Mouse (Mus musculus) spleen, postnatal 0 days (tissue): ENCODE results near the gene Pop5. TPM values are rescaled to one million over a fixed set of nuclear protein-coding genes. Genes with fewer than 3 reads are reported as not detected.

Experiments
- polyA plus RNA-seq: library from polyadenylated mRNA; unstranded; fragments of >200 nt; fragmentation: Nextera tagmentation; extraction: Ambion mirVana; gene quantifications from 2 replicates; pipeline ENCODE4 v1.2.1, GENCODE M21; 2015

The Pop5 gene
- polyA plus RNA-seq, result 83.2 and 92.6 TPM in 2 replicates

DNA sequence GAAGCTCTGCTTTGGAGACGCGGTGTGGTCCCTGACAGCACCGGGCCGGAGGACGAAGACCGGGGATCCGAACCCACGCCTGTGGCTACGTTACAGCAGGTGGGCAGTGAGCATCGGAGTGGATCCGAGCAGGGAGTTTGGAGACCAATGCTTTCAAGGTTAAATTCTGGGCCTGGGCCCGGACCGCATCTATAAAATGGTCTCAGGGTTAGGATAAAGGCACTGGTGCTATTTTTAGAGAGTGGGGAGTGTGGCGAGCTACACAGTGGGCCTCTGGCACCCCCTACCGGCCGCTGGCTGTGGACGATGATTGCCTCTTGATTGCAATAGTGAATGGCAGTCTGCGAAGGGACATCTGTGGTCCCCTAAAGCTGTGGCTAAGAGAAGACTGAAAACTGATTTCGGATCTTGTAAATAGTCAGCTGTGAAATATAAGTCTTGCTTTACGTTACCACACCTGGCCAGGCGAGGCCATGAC, at the start of gene Pop5:
Pop5 (plus strand) TSS at position 51 of the 478 bp plus-strand sequence.

DNA sequence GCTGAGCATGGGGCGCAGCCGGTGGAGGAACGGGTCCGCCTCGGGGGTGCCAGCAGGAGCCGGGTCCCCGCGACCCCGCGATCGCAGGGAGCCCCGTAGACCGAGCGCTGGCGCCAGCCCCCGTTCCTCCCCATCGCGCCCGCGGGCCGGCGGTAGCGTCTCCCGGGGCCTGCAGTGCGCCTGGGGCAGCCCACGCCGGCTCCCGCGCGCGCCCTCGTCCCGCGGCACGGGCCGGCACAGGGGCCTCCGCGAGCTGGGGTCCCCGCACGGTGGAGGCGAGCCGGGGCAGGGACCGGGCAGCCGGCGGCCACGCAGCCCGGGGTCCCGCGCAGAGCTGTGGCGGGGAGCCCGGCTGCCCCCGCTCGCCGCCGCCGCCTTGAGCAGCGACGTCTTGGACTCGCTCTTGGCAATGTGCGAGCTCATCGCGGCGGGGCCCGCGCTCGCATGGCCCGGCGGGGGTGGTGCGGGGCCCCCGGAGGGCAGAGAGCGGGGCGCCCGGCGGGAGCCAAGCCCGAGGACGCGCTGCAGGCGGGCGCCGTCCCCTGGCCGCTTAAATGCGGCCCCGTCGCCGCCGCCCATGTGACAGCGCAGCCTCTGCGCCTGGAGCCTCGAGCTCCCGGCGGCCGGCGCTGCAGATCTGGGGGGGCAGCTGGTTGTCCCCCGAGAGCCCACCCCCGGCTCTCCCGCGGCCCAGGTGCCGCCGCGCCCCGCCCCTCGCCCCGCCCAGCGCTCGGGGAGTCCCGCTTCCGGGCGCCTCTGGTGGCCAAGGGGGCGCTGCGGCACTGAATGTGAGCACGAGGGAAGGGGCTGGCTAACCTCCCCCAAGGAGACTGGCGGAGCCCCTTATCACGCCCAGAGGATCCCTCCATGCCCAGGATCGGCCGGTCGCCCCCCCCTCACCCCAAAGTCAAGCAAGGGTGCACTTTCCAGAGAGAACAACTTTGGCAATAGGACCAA, 41.7 kb upstream of the Pop5 start, which contains the start of gene Cabp1:
Cabp1 (minus strand) TSS at position 713 of the 957 bp plus-strand sequence.

DNA sequence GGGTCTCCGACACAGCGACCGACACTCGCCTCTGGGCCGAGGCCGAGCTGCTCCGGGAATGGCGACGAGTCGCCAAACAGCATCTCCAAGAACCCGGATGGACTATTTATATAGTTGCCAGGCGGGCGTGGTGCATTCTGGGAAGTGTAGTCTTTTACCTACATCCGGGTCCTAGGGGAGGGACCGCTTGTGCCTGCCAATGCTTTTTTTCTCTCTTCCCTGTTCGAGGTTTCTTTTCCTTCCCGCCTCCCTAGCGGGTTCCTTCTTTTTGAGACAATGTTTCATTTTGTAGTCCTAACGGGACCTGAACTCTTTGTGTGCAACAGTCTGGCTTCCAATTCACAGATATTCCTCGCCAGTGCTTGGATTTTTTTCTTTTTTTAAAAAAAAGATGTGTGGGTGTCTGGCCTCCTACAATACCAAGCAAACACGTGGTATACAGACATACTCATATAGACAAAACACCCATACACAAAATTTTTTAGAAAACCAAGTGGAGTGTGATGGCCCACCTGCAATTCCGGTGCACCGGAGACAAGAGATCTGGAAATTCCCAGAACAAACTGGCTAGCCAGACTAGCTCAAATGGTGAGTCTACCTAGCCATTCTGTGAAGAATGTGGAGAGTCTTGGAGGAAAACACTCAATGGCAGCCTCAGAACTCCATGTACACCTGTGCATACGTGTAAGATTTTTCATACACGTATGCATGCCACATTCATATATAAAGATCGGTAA, 37.3 kb downstream of the Pop5 start, which contains the start of gene Rnf10:
Rnf10 (minus strand) TSS at position 87 of the 737 bp plus-strand sequence.

DNA sequence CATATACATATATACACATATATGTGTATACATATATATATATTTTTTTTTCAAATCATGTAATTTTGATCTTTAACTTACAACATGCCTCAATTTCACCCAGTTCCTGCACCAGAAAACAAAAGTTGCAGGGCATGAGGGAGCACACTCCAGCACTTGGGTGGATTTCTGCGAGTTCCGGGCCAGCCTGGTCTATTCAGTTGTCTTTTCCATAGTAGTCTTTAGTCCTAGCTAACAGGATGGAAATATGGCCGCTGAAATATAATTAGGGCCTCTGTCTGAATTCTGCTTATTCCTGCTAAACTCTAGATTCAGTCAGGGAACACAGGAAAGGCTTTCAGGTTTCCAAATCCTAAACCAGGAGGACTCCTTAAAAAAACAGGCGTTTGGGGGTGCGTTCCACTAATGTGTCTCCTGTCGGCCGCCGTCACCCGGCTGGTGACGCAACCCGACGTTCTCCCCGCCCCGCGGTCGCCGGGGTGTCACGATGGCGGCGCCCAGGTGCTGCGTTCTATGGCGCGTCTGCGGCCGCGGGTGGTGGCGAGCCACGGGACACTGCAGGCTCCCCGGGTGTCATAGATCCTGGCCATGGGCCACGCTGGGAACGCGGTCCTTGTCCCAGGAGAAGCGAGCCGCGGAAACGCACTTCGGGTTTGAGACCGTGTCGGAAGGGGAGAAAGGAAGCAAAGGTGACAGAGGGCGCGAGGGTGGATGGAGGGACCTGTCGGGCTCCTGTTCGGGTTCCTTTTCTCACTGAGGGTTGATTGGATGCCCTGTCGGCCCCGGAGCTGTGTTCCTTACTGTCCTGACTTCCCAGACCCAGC, 43.8 kb downstream of the Pop5 start, which contains the start of gene Coq5:
Coq5 (plus strand) TSS at position 441 of the 824 bp plus-strand sequence.

Other genes with a start within 250 kb of the Pop5 start
- gene Sppl3, start 224.7 kb upstream of the Pop5 start, polyA plus RNA-seq, result 13.1 and 13.9 TPM in 2 replicates
- 18.0 and 20.8 TPM in 2 replicates for gene Gm10401, start 137.5 kb upstream of the Pop5 start, polyA plus RNA-seq
- gene Acads, start 116.5 kb upstream of the Pop5 start, polyA plus RNA-seq, result 26.8 and 31.9 TPM in 2 replicates
- 9.1 and 11.9 TPM in 2 replicates for gene Unc119b, start 100.9 kb upstream of the Pop5 start, polyA plus RNA-seq
- gene Mlec, start 77.7 kb upstream of the Pop5 start, polyA plus RNA-seq, result 20.5 and 24.0 TPM in 2 replicates
- 0.18 and 0.21 TPM in 2 replicates for gene Cabp1, start 41.5 kb upstream of the Pop5 start, polyA plus RNA-seq
- 123 and 127 TPM in 2 replicates for gene Rnf10, start 37.1 kb downstream of the Pop5 start, polyA plus RNA-seq
- 24.4 and 26.7 TPM in 2 replicates for gene Coq5, start 43.8 kb downstream of the Pop5 start, polyA plus RNA-seq
- gene Dynll1, start 65.2 kb downstream of the Pop5 start, polyA plus RNA-seq, result 759 and 787 TPM in 2 replicates
- gene Srsf9, start 91.3 kb downstream of the Pop5 start, polyA plus RNA-seq, result 170 and 171 TPM in 2 replicates
- gene Gatc, start 105.3 kb downstream of the Pop5 start, polyA plus RNA-seq, result 12.9 and 13.4 TPM in 2 replicates
- gene Triap1, start 105.4 kb downstream of the Pop5 start, polyA plus RNA-seq, result 41.3 and 43.6 TPM in 2 replicates
- gene Cox6a1, start 113.1 kb downstream of the Pop5 start, polyA plus RNA-seq, result 789 and 831 TPM in 2 replicates
- gene Msi1, start 193.8 kb downstream of the Pop5 start, polyA plus RNA-seq, result 0.71 and 1.1 TPM in 2 replicates
- gene Pla2g1b, start 230.4 kb downstream of the Pop5 start, polyA plus RNA-seq, result 0.59 and 0.67 TPM in 2 replicates
- 8.4 and 9.7 TPM in 2 replicates for gene Sirt4, start 248.9 kb downstream of the Pop5 start, polyA plus RNA-seq